Mouse (Mus musculus): ENCODE data around the gene Plcb1.

Plcb1 gene

DNA sequence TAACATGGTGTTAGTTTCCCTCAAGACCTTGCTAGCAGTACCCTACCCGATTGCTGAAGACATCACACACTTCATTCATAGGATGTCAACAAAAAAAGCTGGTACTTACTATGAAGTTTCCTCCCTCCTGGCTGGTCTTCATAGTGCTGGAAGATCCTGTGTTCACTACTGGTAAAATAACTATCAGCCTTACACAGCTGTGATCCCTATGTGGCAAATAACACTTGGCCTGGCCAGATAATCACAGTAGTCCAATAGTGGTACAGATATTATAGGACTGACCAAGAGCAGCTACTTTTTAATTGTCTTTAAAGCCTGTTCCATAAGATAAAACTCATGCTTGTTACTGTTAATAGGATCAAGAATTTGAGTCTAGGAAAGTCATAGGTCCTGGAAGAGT, 52.3 kb downstream of the Plcb1 start:
- DNase-seq (ENCODE audit: low spot score) = no peak

DNA sequence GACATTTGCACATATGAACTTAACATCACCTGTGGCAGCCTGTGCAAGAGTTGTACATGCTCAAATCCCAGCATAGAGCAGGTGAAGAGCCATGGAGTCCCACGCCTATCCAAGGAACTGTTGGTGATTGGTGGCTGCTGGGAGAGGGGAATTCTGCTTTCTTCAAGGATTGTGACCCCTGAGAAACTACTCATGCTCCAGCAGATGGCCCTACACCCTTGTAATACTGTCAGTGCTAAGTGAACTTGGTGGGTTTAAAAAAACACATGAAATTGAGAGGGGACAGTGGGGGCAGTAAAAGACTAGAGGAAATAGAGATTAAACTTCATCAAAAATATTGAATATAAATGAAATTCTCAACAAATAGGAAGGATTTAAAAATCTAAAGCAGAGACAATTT, 53.0 kb downstream of the Plcb1 start:
- no peak for DNase-seq (ENCODE audit: low spot score)

DNA sequence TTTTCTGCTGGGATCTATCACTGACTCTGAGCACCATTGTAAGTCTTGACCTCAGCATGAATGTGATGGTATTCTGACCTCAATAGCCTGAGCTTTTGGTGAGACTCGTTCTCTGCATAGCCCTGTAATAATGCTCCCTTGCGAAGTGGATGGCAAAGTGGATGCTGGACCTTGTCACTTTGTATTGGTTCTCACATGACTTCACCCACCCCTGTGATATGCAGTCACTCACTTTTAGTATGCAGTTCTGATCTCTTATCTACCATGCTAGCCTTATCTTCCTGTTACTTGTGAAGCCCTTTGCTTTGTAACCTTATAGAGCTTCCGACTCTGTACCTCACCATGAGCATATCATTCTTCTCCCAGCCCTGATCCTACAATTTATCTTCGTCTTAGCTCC, 57.0 kb downstream of the Plcb1 start:
- DNase-seq (ENCODE audit: low spot score) = no peak

DNA sequence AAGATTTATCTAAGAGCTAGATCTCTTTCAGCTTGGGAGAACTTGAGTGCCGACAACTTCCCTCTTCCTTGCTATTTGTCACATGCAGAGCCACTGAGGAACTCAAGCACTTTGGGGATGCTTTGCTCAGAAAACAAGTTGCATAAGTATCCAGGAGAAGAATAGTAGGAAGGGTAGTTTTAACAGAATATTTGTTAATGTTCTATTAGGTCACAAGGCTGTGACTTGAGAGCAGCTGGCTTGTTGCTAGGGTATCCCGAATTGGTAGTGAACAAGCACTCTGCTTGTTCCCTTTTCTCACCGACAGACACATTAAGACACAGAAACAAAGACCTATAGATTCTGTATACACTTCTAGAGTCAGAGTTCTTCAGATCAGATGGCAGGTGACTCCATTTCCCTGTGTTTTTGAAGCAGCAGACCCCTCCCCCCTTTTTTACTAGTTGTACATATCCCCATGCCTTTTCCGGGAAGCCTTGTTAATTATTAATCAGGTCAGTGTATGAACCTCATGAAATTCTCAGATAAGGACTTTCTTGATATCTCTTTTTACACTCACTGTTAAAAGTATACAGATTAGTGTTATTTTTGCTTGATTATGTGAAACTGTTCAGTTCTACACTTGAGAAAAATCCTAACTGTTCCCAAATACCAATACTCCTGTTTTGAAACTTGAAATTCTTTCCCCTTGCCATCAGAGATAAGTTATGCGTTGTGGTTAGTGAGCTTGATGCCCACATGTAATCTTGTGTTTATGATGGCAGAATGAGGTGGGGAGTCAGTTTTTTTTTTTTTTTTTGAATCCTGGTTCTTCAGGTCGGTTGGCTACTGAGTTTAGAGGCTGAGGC, 58.7 kb downstream of the Plcb1 start:
- no peak for DNase-seq (ENCODE audit: low spot score)

DNA sequence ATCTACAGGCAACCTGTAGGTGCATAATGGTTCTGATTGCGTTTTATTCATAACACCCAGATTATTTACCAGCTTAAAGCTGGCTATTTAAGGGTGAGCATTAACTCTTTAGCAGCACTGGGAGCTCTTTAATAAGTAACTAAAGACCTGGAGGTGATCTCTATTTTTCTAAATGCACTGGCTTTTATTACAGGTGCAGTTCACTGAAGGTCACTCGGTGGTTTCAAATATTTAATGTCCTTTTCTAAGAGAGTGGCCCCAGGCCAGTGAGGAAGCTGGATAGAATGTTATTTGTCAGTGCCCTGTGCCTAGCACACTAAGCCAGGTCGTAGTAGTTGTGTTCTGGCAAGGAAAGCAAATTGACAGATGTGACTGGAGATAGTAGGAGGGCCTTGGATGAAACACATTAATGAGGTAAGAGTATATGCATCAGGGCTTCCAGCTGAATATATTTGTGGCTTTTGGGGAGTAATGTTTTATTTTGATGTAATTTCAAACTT, 59.4 kb downstream of the Plcb1 start:
- no peak for DNase-seq (ENCODE audit: low spot score)

DNA sequence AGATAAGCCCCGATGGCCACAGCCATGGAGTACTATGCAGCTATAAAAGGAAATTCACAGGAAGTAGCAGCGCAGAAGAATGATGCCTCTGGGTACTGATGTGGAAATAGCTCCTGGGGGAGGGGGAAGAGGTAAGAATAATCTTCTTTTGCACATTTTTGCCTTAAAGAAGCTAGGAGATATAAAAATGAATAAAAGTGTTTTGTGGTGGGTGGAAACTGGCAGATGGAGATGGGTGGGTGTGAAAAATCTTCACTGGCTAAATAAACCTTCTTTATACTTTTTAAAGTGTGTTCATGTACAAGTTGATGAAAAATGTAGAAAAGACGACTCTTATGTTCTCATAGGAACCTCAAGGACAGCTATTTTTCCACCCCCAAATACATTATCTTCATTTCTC, 60.7 kb downstream of the Plcb1 start:
- no peak for DNase-seq (ENCODE audit: low spot score)

DNA sequence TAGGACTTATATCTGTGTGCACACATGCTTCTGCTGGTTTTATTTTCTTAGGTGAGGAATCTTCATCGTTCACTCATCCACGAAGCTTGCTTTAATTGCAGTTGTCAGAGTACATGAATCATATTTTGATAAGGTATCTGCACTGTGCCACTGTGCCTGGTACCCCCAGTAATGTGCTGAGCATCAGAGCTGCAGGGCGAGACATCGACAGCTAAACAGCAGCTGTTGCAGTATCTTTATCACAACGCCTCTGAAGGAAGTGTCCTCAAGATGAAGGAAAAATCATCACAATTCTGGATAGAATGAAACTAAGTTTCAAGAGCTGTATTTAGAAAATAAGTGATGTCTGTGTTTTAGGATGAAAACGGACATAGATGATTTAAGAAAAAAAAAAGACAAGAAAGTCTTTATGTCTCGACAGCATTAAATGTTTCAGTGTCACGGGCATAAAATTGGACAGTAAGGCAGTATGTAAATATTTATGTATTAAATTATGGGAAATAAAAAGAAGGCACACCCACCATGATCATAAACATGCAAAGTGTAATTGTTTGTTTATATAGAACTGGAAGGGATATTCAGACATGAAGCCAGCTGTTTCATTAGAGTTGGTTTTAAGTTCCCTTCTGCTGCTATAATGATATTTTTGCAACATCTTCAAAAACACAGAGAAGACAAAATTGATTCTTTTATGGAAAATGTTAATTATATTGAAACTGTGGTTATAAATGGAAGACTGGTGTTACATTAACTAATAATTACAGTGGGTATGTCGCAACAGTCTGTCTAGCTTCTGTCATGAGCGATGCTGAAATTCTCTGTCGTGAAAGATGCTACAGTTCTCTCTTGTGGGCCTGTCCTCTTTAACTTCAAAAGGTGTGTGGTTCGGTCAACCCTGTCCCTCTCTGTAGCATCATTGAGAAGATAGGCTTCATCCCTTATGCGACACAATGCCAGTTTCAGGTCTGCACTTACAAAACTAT, 65.6 kb downstream of the Plcb1 start:
- DNase-seq (ENCODE audit: low spot score) = no peak

DNA sequence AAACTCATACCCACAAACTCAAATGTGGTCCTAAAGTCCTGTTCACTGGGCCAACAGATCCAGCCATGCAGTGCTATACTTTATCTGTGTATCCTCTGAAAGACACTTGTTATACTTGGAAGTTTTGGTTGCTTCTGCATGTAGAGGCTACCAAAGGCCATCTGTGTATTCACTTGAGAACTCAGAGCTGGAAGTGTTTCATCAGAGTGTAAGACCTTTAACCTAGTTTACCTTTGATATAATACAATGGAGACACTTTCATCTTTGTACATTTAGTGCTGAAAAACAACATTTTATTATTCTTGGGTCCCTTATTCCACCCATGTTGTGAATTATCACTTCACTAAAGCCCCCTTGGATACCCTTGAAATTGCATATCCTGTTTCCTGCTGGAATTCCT, 70.4 kb downstream of the Plcb1 start:
- DNase-seq (ENCODE audit: low spot score) = no peak

DNA sequence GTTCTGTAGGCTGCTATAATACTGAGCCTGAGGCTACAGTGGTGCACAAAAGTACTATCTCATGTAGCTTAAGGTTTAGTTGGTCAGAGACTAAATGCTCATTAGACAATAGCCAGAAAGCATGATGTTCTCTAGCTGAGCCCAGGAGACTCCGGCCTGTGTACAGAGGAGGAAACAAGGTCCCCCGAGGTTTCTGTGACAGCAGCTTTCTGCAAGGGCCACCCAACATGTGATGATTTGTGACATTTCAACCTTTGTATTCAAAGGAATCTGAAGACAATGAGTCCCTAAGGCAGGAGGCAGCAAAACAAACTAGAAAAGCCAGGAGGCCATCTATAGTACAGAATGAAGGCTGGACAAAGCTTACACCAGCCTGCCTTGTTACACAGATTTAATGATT, 70.8 kb downstream of the Plcb1 start:
- no peak for DNase-seq (ENCODE audit: low spot score)

DNA sequence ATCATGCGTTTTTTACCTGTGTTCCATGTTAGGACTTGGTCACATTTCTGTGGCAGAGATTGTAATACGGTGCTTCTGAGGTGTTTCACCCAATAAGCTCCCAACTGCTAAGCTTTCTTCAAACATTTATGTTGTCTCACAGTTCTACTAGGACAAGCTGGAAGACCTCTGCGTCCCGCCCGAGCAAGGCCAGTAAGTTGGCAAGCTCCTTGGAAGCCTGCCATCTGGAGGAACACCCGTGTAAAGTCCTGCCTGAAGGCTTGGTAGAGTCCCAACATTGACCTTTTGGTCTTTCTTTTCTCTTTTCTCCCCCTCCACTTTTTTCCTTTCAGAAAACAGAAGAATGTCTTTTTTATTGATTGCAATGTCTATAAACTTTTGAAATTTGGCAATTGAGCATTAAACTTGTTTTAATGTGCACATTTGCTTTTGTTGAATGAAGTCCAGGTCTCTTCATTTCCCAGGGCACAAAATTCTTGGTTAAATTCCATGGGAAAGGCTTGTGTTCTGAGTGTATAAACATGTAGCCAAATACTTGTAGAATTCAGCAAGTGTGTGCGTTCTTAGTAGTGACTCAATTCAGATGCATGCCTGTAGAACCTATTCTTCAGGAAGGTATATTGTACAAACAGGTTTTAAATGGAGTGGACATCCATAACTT, 79.2 kb downstream of the Plcb1 start:
- DNase-seq (ENCODE audit: low spot score) = peak; percentile 4

DNA sequence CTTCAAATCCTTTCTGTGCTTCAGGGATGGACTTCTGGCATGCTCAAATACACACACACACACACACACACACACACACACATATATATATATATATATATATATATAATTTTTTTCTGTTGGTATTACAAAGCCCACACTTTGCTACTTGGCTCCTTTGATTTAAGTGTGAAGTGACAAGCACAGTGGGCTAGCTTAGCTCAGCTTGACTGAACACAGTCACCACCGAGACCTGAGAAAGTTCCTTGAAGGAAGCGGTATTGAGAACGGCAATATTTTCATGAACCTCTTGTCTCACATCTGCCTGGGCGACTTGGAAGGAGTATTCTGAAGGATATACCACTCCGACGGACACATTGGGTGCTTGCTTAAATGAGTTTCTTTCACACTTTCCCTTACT, 81.5 kb downstream of the Plcb1 start:
- no peak for DNase-seq (ENCODE audit: low spot score)

DNA sequence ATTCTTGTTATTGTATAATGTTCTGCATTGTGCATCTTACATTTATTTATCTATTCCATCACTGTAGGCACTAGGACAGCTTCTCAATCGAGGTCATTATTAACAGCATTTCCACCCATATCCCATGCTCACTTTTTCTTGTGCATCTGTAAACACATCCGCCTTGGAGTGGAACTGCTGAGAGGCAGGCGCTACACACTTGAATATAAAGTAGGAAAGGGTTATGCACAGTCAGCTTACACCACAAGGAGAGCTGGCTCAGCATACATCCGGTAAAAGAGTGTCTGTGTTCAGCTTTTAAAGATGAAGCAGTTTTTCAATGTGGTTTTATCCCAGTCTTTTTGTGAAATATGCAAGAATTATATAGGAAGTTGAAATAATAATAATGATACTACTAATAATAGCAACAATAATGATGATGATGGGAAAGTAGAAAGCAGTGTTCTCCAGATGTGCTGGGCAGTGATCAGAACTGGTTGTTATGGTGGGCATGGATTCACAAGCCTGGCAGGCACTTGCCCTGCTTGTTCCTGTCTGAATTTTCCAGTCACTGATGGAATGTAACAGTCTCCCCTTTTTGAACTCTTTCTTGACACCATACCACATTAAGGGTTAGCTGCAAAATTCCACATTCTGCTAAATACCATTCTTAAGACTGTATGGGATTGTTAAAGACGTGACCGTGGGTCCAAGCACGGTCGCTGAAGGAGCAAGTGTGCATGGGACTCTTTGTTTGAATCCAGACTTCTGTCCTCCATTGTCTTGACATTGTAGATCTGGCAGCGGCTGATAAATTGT, 86.0 kb downstream of the Plcb1 start:
- DNase-seq (ENCODE audit: low spot score) = no peak

DNA sequence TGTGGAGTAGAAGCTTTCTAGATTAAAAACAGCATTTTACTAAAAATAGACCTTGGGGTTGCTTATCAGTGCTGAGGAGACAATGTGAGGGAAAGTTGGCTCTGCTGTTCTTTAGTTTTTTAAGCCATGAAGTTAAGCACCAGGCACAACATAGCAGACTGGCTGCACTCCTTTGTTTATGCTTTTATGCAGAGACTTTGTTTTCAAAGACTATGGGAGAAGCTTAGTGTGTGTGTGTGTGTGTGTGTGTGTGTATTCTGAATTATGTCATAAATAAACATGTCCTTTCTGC, 86.6 kb downstream of the Plcb1 start:
- no peak for DNase-seq (ENCODE audit: low spot score)

DNA sequence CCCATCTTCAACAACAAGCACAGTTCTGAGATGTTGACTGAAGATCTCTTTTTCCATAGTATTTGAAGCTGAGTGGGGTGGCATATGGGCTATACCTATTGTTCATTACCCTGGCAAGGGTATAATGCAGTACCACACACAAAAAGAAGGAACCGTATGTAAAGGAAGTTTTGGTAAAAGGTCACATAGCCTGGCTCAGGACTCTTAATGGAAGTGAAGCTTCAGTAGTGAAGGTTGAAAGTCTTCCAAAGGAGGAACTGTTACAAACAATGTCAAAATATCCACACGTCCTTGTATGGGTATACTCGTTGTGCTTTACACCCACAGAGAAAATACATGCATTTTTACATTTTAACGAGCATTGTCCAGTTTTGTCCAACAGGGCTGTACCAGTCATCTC, 91.3 kb downstream of the Plcb1 start:
- no peak for DNase-seq (ENCODE audit: low spot score)

DNA sequence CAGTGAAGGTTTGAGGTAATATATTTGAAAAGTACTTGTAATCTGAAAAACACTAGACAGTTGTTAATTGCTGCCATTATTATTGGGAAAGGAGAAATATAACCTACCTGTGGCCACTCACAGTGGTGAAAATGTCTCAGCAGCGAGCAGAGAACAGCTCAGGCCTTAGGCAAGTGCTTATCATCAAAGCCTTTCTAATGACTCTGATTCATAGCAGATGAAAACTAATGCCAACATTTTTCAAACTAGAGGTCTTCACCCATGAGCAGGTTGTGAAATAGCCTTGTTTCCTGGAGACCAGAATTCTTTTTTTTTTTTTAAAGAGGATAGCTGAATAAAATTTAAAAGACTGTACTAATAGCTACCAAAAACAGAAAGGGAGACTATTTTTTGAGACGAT, 105.3 kb downstream of the Plcb1 start:
- no peak for DNase-seq (ENCODE audit: low spot score)

DNA sequence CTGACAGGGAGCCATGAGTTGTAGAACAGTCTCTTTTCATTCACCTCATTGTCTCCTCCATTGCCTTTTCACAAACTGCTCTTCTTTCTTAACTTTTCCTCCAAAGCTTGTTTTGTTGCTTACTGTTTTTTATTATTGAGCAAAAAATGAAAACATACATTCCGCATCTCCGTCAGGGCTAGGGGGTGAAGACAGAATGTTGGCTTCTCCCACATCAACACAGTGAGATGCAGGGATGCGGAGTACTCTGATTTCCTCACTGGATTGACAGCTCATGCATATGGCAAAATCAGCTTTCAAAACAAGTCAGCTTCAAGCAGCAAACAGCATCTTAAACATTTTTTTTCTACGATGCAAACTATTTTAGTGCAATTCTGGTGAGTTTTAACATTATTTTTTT, 108.9 kb downstream of the Plcb1 start:
- no peak for DNase-seq (ENCODE audit: low spot score)

DNA sequence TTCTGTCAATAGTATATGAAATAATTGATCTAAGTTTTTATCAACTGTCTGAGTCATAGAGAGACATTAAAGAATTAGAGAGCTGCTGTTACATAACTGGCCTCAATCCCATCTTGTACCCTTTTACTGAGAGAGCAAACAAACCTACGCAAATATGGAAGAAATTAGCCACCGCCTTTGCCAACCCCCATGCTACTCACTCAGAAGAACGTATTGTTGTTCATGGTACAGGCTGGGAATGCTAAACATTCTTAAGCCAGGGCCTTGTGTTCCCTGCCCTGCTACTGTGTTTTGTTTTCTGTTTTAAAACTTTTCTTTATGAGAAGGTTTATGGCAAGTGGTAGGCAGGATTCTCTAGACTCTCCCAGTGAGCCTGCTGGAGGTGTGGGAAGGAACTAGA, 110.3 kb downstream of the Plcb1 start:
- DNase-seq (ENCODE audit: low spot score) = no peak

DNA sequence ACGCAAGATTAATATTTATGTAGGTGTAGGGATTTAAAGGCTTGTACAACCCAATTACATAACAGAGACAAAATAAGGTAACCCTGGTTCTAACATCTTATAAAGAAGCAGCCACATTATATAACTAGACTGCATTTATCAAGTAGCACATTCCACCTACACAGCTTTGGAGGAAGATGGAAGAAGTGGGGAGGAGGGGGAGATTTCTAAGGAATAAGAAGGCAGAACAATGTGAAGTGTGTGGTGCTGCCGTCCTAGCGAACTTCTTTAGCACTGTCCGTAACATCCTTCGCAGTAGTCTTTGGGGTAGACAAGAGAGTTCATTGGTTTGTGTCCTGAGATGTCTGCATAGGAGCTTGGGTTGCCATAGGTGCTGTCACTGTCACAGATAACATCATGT, 111.2 kb downstream of the Plcb1 start:
- DNase-seq (ENCODE audit: low spot score) = no peak

DNA sequence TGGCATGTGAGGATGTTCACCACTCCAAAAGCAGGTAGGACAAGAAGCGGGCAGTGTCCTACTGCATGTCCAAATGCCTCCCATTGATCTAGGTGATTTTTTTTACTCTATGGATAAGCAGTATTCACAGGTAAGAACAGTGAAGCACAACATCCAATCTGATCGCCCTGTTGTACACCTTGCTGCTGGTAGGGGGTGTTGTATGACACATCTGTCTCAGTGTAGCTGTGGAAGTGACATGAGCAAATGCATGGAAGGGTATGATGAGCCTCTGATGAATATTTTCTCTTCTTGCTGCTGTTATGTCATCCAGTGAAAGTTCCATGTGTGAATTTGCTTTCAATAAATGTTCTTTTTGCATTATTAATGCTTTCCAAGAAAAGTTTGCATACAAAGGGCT, 115.7 kb downstream of the Plcb1 start:
- DNase-seq (ENCODE audit: low spot score) = no peak

DNA sequence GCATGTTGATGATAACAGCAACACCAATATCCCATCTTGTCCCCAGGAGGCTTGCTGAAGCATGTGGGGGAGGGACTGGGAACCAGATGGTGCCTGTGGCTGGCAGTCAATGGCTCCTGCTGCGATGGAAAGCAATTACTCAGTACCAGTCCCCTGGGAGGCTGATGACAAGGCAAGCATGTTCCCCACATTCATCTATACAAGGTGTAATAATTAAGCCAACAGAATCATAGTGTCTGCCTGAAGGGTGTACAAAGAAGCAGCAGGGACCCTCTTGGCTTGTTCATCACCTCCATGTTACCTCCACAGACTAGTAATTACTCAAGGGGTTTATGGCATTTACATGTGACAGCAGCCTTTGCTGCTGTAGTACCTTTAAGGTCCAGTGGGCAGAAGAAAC, 125.0 kb downstream of the Plcb1 start:
- no peak for DNase-seq (ENCODE audit: low spot score)

DNA sequence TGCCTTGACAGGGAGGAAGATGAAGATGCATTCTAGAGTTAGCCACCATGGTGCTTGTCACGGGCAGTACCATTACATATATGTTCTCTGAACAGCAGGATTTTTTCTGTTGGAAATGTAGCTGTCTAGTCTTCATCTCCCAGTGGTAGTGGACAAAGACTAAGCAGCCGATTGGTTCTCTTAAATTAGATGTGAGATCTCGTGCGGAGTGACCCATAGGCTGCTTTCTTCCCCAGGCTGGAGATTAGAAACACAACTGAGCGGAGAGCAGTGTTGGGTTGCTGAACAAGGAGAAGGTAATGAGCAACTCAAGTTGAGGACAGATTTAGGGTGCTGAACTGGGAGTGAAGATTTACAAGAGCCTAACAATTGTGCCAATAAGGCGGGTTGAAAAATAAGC, 125.5 kb downstream of the Plcb1 start:
- DNase-seq (ENCODE audit: low spot score) = no peak

DNA sequence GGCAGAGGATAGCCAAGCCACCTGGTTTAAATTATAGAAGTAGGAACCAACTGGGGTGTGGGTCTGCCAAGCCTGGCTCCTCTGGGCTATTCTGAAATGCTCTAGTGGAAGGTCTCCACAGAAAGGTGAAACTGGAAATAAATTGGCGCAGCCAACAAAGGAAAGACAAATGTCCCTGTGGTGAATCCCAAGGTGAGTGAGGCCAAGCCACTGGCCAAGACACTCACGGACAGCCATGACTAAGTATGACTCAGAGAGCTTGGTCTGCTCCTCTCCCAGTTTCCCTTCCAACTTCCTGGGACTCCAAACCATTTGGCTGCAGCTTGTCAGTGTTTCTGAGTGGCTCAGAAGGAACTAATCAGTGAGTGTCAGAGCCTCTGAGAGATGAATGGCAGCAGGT, 126.7 kb downstream of the Plcb1 start:
- no peak for DNase-seq (ENCODE audit: low spot score)
